Mouse (Mus musculus): ENCODE results near the gene Rchy1. TPM values are rescaled to one million over a fixed set of nuclear protein-coding genes. Genes with fewer than 3 reads are reported as not detected.

Gene Rchy1
- polyA plus RNA-seq, 1 experiment: 55.1 TPM

DNA sequence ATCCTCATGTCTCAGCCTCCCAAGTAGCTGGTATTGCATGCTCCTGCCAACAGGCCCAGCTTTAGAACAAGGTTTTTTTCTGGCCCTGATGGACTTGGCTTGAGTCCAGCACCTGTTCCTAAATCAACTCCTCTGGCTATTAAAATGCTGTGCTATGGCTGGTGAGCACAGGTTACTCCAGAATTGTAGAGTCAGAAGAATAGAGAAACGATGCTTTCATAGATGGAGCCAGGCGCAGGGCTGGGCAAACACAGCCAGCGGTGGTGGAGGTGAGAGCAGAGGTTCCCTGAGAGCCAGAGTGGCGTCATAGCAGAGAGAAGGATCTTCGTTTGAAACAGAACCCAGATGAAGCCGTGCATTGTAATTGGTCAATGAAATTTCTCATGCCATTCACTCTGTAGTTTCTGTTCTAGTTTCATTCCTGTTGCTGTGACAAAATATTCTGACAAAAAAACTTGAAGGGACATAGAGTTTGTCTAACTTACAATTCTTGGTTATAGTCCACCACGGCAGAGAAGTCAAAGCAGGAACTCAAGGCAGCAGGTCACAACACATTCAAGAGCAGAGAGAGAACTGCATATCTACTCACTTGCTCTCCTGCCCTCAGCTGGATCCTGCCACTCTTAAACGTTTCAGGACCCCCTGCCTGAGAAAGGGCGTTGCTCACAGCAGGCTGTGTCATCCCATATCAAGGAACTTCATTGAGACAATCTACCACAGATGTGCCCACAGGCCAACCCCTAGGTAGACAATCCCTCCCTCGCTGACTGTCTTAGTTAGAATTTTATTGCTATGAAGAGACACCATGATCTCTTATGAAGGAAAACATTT, 13.9 kb upstream of the Rchy1 start:
- WGBS: 61% methylated on average over 10 of the region's 10 CpGs
- TF ChIP-seq POLR2A (IDR thresholded peaks at IDR 0.05; ENCODE audit: borderline replicate concordance, insufficient read depth, low read length) (no peak), CTCF (IDR thresholded peaks at IDR 0.05; ENCODE audit: borderline replicate concordance, insufficient read depth, low read depth, low read length) (no peak)
- no peak for DNase-seq
- Histone ChIP-seq H3K4me3 (replicated peaks; ENCODE audit: insufficient read depth, low read depth, low read length) (no peak overlapping the region), H3K27me3 (ENCODE audit: control insufficient read depth, insufficient read depth, low read length) (no peaks in the 10 kb centered on the region), H3K4me1 (ENCODE audit: control insufficient read depth, insufficient read depth, low read length) (no peaks in the 10 kb centered on the region), H3K27ac (ENCODE audit: insufficient read depth, low read length) (no peak overlapping the region)

GRCm38 (mm10) chr5:91975758-91976157, 12.9 kb upstream of the Rchy1 start:
- WGBS: 94% methylated on average over 9 of the region's 9 CpGs
- Histone ChIP-seq H3K4me1 (ENCODE audit: control insufficient read depth, insufficient read depth, low read length) (no peaks in the 10 kb centered on the region), H3K27ac (ENCODE audit: insufficient read depth, low read length) (no peak overlapping the region), H3K27me3 (ENCODE audit: control insufficient read depth, insufficient read depth, low read length) (no peaks in the 10 kb centered on the region), H3K4me3 (replicated peaks; ENCODE audit: insufficient read depth, low read depth, low read length) (no peak overlapping the region)
- no peak for TF ChIP-seq CTCF (IDR thresholded peaks at IDR 0.05; ENCODE audit: borderline replicate concordance, insufficient read depth, low read depth, low read length)
- no peak for TF ChIP-seq POLR2A (IDR thresholded peaks at IDR 0.05; ENCODE audit: borderline replicate concordance, insufficient read depth, low read length)
- DNase-seq: no peak

DNA sequence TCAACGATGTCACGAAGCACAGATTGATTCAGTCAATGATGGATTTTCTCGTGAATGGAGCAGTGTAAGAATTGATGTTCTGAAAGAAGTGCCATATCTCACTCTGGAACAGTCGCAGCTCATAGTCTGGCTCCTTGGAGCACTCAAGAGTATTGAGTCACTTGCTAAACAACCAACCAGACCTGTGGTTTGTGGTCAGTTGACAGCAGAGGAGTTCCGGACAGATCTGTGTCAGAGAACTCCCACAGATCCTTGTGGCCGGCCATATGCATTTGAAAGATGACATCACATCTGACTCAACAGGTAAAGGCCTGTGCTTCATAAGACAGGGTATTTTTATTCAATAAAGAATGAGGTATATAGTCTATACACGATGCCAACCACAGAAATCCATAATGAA, 11.1 kb upstream of the Rchy1 start:
- 89% methylated on average over 7 of the region's 7 CpGs for WGBS
- DNase-seq: no peak
- Histone ChIP-seq H3K27ac (ENCODE audit: insufficient read depth, low read length) (no peak overlapping the region), H3K4me1 (ENCODE audit: control insufficient read depth, insufficient read depth, low read length) (no peaks in the 10 kb centered on the region), H3K27me3 (ENCODE audit: control insufficient read depth, insufficient read depth, low read length) (no peaks in the 10 kb centered on the region), H3K4me3 (replicated peaks; ENCODE audit: insufficient read depth, low read depth, low read length) (no peak overlapping the region)
- TF ChIP-seq POLR2A (IDR thresholded peaks at IDR 0.05; ENCODE audit: borderline replicate concordance, insufficient read depth, low read length): no peak
- no peak for TF ChIP-seq CTCF (IDR thresholded peaks at IDR 0.05; ENCODE audit: borderline replicate concordance, insufficient read depth, low read depth, low read length)

DNA sequence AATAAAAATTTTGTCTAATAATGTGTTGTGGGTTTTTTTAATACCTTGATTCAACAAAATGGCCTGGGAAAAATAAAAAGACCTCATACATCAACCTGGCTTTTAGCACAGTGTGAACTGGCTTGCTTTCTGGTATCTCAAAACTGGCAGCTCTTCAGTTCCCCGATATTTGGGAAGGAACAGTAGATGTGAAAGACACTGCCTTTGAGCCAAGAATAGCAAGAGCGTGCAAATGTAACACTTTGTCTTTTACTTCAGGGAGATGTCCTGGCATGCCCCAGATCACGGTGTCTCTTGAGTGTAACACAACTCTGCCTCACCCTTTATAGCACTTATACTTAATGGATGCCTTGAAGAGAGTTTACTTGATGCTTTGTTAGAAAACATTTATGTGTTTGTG, 9.2 kb upstream of the Rchy1 start:
- no peak for TF ChIP-seq CTCF (IDR thresholded peaks at IDR 0.05; ENCODE audit: borderline replicate concordance, insufficient read depth, low read depth, low read length)
- TF ChIP-seq POLR2A (IDR thresholded peaks at IDR 0.05; ENCODE audit: borderline replicate concordance, insufficient read depth, low read length): no peak
- no peak for DNase-seq
- no peaks in the 10 kb centered on the region for H3K4me1 ChIP-seq (ENCODE audit: control insufficient read depth, insufficient read depth, low read length)
- 58% methylated on average over 3 of the region's 3 CpGs for WGBS
- H3K27me3 ChIP-seq (ENCODE audit: control insufficient read depth, insufficient read depth, low read length): no peaks in the 10 kb centered on the region
- H3K27ac ChIP-seq (ENCODE audit: insufficient read depth, low read length): no peak overlapping the region
- H3K4me3 ChIP-seq (replicated peaks; ENCODE audit: insufficient read depth, low read depth, low read length): no peak overlapping the region

DNA sequence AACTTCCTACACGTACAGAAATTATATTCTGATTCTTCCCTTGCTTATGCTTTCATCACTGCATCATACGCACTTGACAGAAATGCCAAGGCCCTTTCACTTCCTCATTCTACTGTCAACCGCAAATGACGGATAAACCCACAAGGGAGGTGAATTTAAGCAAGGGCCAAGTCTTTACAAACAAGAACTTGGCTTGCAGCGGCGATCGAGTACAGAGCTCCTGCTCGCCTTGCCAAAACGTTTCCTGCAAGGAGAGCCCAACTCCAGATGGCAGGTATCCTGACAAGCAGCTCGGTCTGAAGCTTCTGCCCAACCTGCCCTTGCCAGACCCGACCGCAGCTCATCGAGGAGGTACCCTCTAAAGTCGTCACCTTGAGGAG, 619 bp downstream of the Rchy1 start:
- no peak for TF ChIP-seq CTCF (IDR thresholded peaks at IDR 0.05; ENCODE audit: borderline replicate concordance, insufficient read depth, low read depth, low read length)
- TF ChIP-seq POLR2A (IDR thresholded peaks at IDR 0.05; ENCODE audit: borderline replicate concordance, insufficient read depth, low read length): no peak
- no peaks in the 10 kb centered on the region; the same call in 1 of the 2 replicates for H3K4me1 ChIP-seq (ENCODE audit: control insufficient read depth, insufficient read depth, low read length)
- under 1% methylated on average over 14 of the region's 14 CpGs for WGBS

GRCm38 (mm10) chr5:91961370-91961769, 1.5 kb downstream of the Rchy1 start:
- TF ChIP-seq CTCF (IDR thresholded peaks at IDR 0.05; ENCODE audit: borderline replicate concordance, insufficient read depth, low read depth, low read length) (no peak), POLR2A (IDR thresholded peaks at IDR 0.05; ENCODE audit: borderline replicate concordance, insufficient read depth, low read length) (no peak)
- 76% methylated on average over 1 of the region's 1 CpGs for WGBS
- Histone ChIP-seq H3K4me3 (replicated peaks; ENCODE audit: insufficient read depth, low read depth, low read length) (peak overlapping the region; percentile 33), H3K27ac (ENCODE audit: insufficient read depth, low read length) (no peak overlapping the region), H3K4me1 (ENCODE audit: control insufficient read depth, insufficient read depth, low read length) (no peaks in the 10 kb centered on the region; the same call in 1 of the 2 replicates), H3K27me3 (ENCODE audit: control insufficient read depth, insufficient read depth, low read length) (no peaks in the 10 kb centered on the region)
- DNase-seq: no peak

More for the DNA sequence above, 619 bp downstream of the Rchy1 start:
- no peak for DNase-seq
- no peaks in the 10 kb centered on the region for H3K27me3 ChIP-seq (ENCODE audit: control insufficient read depth, insufficient read depth, low read length)
- peak overlapping the region; percentile 97 for H3K27ac ChIP-seq (ENCODE audit: insufficient read depth, low read length)
- H3K4me3 ChIP-seq (replicated peaks; ENCODE audit: insufficient read depth, low read depth, low read length): peak overlapping the region; percentile 100

- no peaks in the 10 kb centered on the region for H3K27me3 ChIP-seq (ENCODE audit: control insufficient read depth, insufficient read depth, low read length)
- TF ChIP-seq CTCF (IDR thresholded peaks at IDR 0.05; ENCODE audit: borderline replicate concordance, insufficient read depth, low read depth, low read length) (no peak), POLR2A (IDR thresholded peaks at IDR 0.05; ENCODE audit: borderline replicate concordance, insufficient read depth, low read length) (no peak)
- DNase-seq: no peak
- H3K4me3 ChIP-seq (replicated peaks; ENCODE audit: insufficient read depth, low read depth, low read length): no peak overlapping the region
- under 1% methylated on average over 3 of the region's 3 CpGs for WGBS
- H3K27ac ChIP-seq (ENCODE audit: insufficient read depth, low read length): no peak overlapping the region
- H3K4me1 ChIP-seq (ENCODE audit: control insufficient read depth, insufficient read depth, low read length): no peaks in the 10 kb centered on the region; the same call in 1 of the 2 replicates
Measured at GRCm38 (mm10) chr5:91960606-91961254, 2.1 kb downstream of the Rchy1 start.

DNA sequence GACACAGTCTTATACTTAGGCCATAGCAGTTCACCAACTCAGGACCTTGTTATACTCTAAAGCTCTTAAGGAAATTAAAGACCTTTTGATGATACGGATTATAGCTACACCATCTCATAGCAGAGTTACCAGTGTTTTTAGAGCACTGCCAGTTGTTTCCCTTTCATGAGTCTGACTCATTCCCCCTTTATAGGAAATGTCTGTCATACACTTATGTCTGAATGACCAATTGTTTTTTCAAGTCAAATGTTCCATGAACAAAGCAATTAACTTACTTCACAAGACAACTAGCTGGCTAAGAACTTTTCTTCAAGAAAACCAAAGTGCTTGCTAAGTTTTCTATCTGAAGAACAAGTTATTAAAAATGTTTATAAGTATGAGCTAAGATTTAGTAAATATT, 2.9 kb downstream of the Rchy1 start:
- TF ChIP-seq POLR2A (IDR thresholded peaks at IDR 0.05; ENCODE audit: borderline replicate concordance, insufficient read depth, low read length): no peak
- TF ChIP-seq CTCF (IDR thresholded peaks at IDR 0.05; ENCODE audit: borderline replicate concordance, insufficient read depth, low read depth, low read length): no peak
- 90% methylated on average over 1 of the region's 1 CpGs for WGBS
- no peak overlapping the region for H3K4me3 ChIP-seq (replicated peaks; ENCODE audit: insufficient read depth, low read depth, low read length)

More for the DNA sequence above, 2.9 kb downstream of the Rchy1 start:
- H3K27ac ChIP-seq (ENCODE audit: insufficient read depth, low read length): no peak overlapping the region
- H3K27me3 ChIP-seq (ENCODE audit: control insufficient read depth, insufficient read depth, low read length): no peaks in the 10 kb centered on the region
- H3K4me1 ChIP-seq (ENCODE audit: control insufficient read depth, insufficient read depth, low read length): no peaks in the 10 kb centered on the region; the same call in 1 of the 2 replicates
- DNase-seq: no peak

Measured in cerebellum, adult 2 months (tissue).